Mouse (Mus musculus) brown adipose tissue, adult 24 weeks (tissue): Measurements from ENCODE around the gene Cpb2. TPM values are rescaled to one million over a fixed set of nuclear protein-coding genes. Genes with fewer than 3 reads are reported as not detected.

Experiments used
- H3K27ac ChIP-seq: fragments of 200-500 bp; replicated peaks from 2 replicates; pipeline ENCODE4 v1.5.1; 2012; ENCODE audit warnings: low read depth, mild to moderate bottlenecking, low read length
- H3K4me1 ChIP-seq: fragments of 200-500 bp; 2 replicates; pipeline ENCODE4 v1.6.1; 2012; ENCODE audit warnings: low read length, mixed read lengths; ENCODE audit not compliant: control insufficient read depth, insufficient read depth, insufficient read length
- H3K4me3 ChIP-seq: fragments of 200-500 bp; 2 replicates; pipeline ENCODE4 v1.5.1; 2012; ENCODE audit warnings: low read depth, mild to moderate bottlenecking, low read length, moderate library complexity; ENCODE audit not compliant: insufficient read depth
- polyA plus RNA-seq: library from polyadenylated mRNA; stranded (reverse); fragments of >200 nt; gene quantifications from 2 replicates; pipeline ENCODE4 v1.2.4, GENCODE M21; 2012; ENCODE audit not compliant: missing spikeins, insufficient read depth, insufficient read length

Cpb2 gene
- polyA plus RNA-seq, 1 experiment: not detected

DNA sequence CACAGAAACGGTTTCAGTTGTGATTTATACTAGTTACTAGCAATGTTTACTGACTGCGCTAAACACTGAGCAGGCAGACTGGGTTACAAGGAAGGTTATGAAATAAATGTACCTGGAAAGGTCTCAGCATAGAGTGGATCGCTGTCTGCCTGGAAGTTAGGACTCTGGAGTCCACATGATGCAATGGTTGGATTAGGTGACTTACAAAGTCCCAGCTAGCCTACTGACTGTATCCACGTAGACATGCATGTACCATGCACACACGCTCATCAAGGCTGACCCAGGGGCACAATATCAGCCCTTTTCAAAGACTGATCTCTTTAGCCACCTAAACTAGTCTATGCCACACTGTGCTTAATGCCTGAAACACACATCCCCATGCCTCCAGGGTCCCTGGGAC lies 9.0 kb upstream of the Cpb2 start:
- Histone ChIP-seq H3K27ac (no peak overlapping the region), H3K4me3 (no peak overlapping the region), H3K4me1 (no peaks in the 10 kb centered on the region)

GRCm38 (mm10) chr14:75235552-75235951 lies 6.5 kb upstream of the Cpb2 start:
- Histone ChIP-seq H3K4me3 (no peak overlapping the region), H3K4me1 (no peaks in the 10 kb centered on the region), H3K27ac (no peak overlapping the region)

DNA sequence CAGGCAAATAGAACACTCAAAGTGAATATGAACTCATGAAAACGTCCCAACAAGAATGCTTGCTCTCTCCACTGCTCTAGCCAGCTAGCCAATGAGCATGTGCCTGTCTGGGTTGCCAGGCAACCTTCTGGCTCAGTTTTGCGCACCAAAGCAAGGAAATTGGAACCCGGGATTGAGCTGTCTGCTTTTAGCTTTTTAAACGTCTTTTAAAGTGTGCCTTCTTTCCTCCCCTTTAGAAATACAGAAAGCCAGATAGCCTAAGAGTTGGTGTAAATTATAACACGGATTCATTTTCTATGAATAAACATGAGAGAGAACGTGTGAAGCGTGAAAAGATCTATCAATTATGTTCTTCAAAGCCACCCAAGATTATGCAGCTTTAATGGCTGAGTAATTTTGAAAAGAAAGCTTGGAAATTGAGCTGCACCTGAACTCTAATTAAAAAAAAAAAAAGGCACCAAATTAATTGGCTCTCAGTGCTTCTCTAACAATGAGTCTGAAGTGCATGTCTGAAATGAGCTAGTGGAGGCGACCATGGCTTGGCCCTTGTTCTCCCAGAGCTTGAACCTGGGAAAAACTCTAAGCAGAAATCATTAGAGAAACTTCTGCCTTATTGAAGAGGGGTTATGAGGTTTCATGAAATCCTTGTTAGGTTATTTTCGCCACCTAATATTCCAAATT lies 6.0 kb upstream of the Cpb2 start:
- no peak overlapping the region for H3K4me3 ChIP-seq
- H3K27ac ChIP-seq: no peak overlapping the region
- no peaks in the 10 kb centered on the region for H3K4me1 ChIP-seq

- H3K4me1 ChIP-seq: no peaks in the 10 kb centered on the region
- H3K27ac ChIP-seq: no peak overlapping the region
- H3K4me3 ChIP-seq: no peak overlapping the region
Measured at GRCm38 (mm10) chr14:75236636-75237003, 5.5 kb upstream of the Cpb2 start.

DNA sequence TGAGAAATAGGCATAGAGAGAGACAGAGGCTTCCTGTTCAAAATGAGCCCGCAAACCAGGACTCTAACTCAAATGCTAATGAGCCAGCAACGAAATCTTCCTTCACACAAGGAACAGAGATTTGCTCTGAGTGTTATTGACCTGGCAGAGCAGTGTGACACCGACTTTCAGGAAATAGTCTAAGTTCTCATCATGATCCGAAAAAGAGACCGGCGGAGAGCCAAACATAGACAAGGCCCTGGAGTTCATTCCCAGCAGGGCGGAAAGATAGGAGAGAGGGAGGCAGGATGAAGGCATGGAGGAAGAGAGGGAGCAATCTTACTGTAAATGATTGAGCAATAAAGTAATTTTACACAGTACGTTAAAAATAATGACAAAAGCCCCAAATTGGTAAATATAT lies 5.0 kb upstream of the Cpb2 start:
- no peak overlapping the region for H3K4me3 ChIP-seq
- no peaks in the 10 kb centered on the region for H3K4me1 ChIP-seq
- no peak overlapping the region for H3K27ac ChIP-seq

- no peaks in the 10 kb centered on the region for H3K4me1 ChIP-seq
- no peak overlapping the region for H3K4me3 ChIP-seq
- H3K27ac ChIP-seq: no peak overlapping the region
Measured at GRCm38 (mm10) chr14:75238054-75238692, 3.9 kb upstream of the Cpb2 start.

- H3K4me3 ChIP-seq: no peak overlapping the region
- H3K4me1 ChIP-seq: no peaks in the 10 kb centered on the region
- H3K27ac ChIP-seq: no peak overlapping the region
Measured at GRCm38 (mm10) chr14:75246024-75247000, 4.2 kb downstream of the Cpb2 start.

- H3K27ac ChIP-seq: no peak overlapping the region
- no peak overlapping the region for H3K4me3 ChIP-seq
- no peaks in the 10 kb centered on the region for H3K4me1 ChIP-seq
Measured at GRCm38 (mm10) chr14:75250432-75250831, 8.3 kb downstream of the Cpb2 start.

GRCm38 (mm10) chr14:75256521-75256920 lies 14.4 kb downstream of the Cpb2 start:
- no peak overlapping the region for H3K4me3 ChIP-seq

GRCm38 (mm10) chr14:75269531-75269930 lies 27.4 kb downstream of the Cpb2 start:
- Histone ChIP-seq H3K4me3 (no peak overlapping the region), H3K27ac (no peak overlapping the region), H3K4me1 (no peaks in the 10 kb centered on the region)

More at GRCm38 (mm10) chr14:75256521-75256920, 14.4 kb downstream of the Cpb2 start:
- Histone ChIP-seq H3K27ac (no peak overlapping the region), H3K4me1 (no peaks in the 10 kb centered on the region)

DNA sequence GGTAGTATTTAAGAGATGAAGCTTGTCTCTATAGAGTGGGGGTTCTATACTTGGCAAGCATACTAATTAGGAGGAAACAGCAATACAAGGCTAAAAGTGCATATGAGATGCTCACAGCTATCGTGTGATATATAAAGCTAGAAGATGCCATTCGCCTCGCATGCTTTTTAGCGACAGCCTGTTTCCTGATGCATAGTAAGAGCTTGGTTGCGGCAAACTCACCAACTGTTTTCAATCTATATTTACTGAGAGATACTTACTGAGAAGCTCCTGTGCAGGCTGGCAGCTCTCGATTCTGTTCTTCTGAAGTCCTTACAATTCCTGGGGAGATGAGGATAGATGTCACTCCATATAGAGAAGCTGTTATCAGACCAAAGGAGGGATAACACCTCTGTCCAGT lies 37.6 kb downstream of the Cpb2 start:
- H3K27ac ChIP-seq: no peak overlapping the region
- no peak overlapping the region for H3K4me3 ChIP-seq

GRCm38 (mm10) chr14:75280406-75280805 lies 38.3 kb downstream of the Cpb2 start:
- no peak overlapping the region for H3K27ac ChIP-seq
- no peaks in the 10 kb centered on the region for H3K4me1 ChIP-seq
- no peak overlapping the region for H3K4me3 ChIP-seq

More for the DNA sequence above, 37.6 kb downstream of the Cpb2 start:
- H3K4me1 ChIP-seq: no peaks in the 10 kb centered on the region

- Histone ChIP-seq H3K4me1 (no peaks in the 10 kb centered on the region), H3K27ac (peak overlapping the region; percentile 79), H3K4me3 (peak overlapping the region; percentile 90)
Measured at GRCm38 (mm10) chr14:75283609-75284192, 41.6 kb downstream of the Cpb2 start.

DNA sequence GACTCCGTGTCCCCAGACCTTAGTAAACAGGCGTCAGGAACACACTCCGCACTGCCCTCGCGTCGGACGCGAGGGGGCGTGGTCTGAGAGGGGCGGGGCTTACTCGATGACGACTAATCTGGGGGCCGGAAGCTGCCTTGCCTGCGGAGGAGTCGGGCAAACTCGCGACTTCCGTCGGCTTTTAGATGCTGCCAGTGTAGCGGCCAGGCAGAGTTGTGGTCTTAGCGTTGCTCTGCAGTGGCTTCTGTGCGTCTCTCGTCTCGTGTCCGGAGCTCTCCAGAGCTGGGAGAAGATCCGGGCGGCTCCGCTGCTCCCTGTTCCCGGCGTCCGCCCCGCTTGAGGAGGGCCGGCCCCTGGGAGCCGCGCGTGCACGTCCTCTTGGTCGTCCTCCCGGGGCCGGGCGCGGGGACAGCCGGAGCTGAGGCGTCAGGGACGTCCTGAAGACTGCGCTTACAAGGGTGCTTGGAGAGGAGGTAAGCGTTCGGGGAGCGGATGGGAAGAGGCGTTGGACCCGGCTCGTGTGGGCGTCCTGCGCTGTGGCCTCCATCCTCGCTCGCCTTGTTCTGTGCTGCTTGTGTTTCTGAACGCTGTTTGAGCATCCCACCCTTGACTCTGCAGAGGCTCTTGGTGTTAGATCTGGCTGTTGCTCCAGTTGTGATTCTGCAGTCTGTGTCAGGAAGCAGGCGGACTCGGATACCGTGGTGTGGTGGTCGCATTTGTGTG lies 42.3 kb downstream of the Cpb2 start, which contains the start of gene Zc3h13:
Zc3h13 (plus strand) TSS at position 181 of the 723 bp plus-strand sequence.
- Histone ChIP-seq H3K27ac (peak within 1 kb of the TSS; percentile 79), H3K4me1 (no peaks in the 10 kb centered on the region), H3K4me3 (peak within 1 kb of the TSS; percentile 90)
